Mouse (Mus musculus) embryonic fibroblast, embryonic 13.5 days (primary cell): Measurements from ENCODE around the gene Cic.

Experiments used
- CTCF ChIP-seq: IDR thresholded peaks from 2 replicates; pipeline ENCODE4 v1.5.1; 2011; ENCODE audit warnings: mild to moderate bottlenecking, control low read depth, low read length, moderate library complexity, borderline replicate concordance; ENCODE audit not compliant: insufficient read depth
- POLR2A ChIP-seq: IDR thresholded peaks from 2 replicates; pipeline ENCODE4 v1.6.1; 2011; ENCODE audit warnings: low read depth, mild to moderate bottlenecking, control low read depth, low read length, moderate library complexity

DNA sequence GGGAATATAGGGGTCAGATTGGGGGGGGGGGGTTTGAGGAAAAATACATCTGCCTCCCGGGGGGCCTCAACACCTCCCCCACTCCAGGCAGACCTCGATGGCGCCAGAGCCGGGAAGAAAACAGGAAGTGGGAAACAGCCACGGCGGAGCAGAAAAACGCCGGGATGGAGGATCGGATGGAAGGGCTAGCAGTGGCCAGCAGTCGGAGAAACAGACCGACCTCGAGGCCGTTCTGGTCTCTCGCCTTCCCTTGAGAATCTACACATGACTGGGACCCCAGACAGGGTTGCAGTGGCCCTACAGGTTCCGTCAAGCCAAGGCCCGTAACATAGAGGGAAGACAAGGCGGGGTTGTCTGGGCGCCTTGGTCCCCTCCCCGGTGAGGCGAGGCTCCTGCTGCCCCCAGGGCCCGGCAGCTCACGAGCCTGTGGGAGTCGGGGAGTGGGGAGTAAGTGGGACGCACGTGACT is 18.6 kb upstream of the Cic start:
- TF ChIP-seq POLR2A: no peak; the same call in 1 of the 2 replicates
- no peak for TF ChIP-seq CTCF
